Mouse (Mus musculus) left cerebral cortex, postnatal 4 days (tissue): ENCODE results near the gene Bpifa6. TPM values are rescaled to one million over a fixed set of nuclear protein-coding genes. Genes with fewer than 3 reads are reported as not detected.

Source experiments
- DNase-seq: peaks from one replicate; pipeline ENCODE4 v3.0.0-alpha.2; 2022
- intact Hi-C: fragments of 180-260 bp; cut with DNase I; formaldehyde crosslinking; loops from one replicate; pipeline ENCODE4 v1.15.1; 2025
- total RNA-seq, 2 experiments: library from RNA; stranded (reverse); gene quantifications; 2 replicates each; pipeline ENCODE4 v1.2.3; 2021

Bpifa6 gene
- not detected for total RNA-seq

GRCm38 (mm10) chr2:153974582-153974981 lies at the start of gene Bpifa6:
Gene Bpifa6, plus strand, starts transcription at chr2:153974945.
- intact Hi-C loops = no loop called here
- no peak for DNase-seq

GRCm38 (mm10) chr2:153929871-153930413 lies 44.8 kb upstream of the Bpifa6 start:
- intact Hi-C loops = no loop called here

GRCm38 (mm10) chr2:153931125-153931524 lies 43.6 kb upstream of the Bpifa6 start:
- DNase-seq = no peak
- intact Hi-C loops = no loop called here

More at GRCm38 (mm10) chr2:153929871-153930413, 44.8 kb upstream of the Bpifa6 start:
- peak; percentile 73 for DNase-seq

GRCm38 (mm10) chr2:153933311-153933710 lies 41.4 kb upstream of the Bpifa6 start:
- peak; percentile 44 for DNase-seq
- intact Hi-C loops = no loop called here

- intact Hi-C loops = no loop called here
- no peak for DNase-seq
These were observed 39.4 kb upstream of the Bpifa6 start for GRCm38 (mm10) chr2:153935348-153935747.

GRCm38 (mm10) chr2:153937843-153938242 lies 36.9 kb upstream of the Bpifa6 start, which contains the start of gene Bpifb4:
Gene Bpifb4, plus strand, starts transcription at chr2:153938212.
- intact Hi-C loops = no loop called here
- DNase-seq = no peak

GRCm38 (mm10) chr2:153943537-153943936 lies 31.2 kb upstream of the Bpifa6 start:
- peak; percentile 69 for DNase-seq
- intact Hi-C loops = no loop called here

- DNase-seq = no peak
- intact Hi-C loops = no loop called here
These were observed 30.2 kb upstream of the Bpifa6 start for GRCm38 (mm10) chr2:153944567-153944966.

GRCm38 (mm10) chr2:153952897-153953296 lies 21.8 kb upstream of the Bpifa6 start:
- intact Hi-C loops = loop anchor here (5.0 kb wide), 1 partner anchor 281 kb away; no protein-coding TSS in a partner anchor
- peak; percentile 69 for DNase-seq

- intact Hi-C loops = loop anchor here (5.0 kb wide), 1 partner anchor 282 kb away; no protein-coding TSS in a partner anchor
- peak; percentile 61 for DNase-seq
These were observed 20.9 kb upstream of the Bpifa6 start for GRCm38 (mm10) chr2:153953836-153954235.

- intact Hi-C loops = no loop called here
- DNase-seq = no peak
These were observed 11.9 kb upstream of the Bpifa6 start for GRCm38 (mm10) chr2:153962821-153963331.

GRCm38 (mm10) chr2:153963334-153963733 lies 11.4 kb upstream of the Bpifa6 start:
- DNase-seq = peak; percentile 79
- intact Hi-C loops = no loop called here

- no peak for DNase-seq
- intact Hi-C loops = no loop called here
These were observed 4.5 kb upstream of the Bpifa6 start for GRCm38 (mm10) chr2:153970221-153970620.

- DNase-seq = peak; percentile 87
- intact Hi-C loops = no loop called here
These were observed 21.0 kb downstream of the Bpifa6 start for GRCm38 (mm10) chr2:153995770-153996169.

- intact Hi-C loops = no loop called here
- DNase-seq = no peak
These were observed 25.8 kb downstream of the Bpifa6 start for GRCm38 (mm10) chr2:154000501-154000900.

- no peak for DNase-seq
- intact Hi-C loops = no loop called here
These were observed 26.3 kb downstream of the Bpifa6 start for GRCm38 (mm10) chr2:154001056-154001455.

- intact Hi-C loops = no loop called here
- DNase-seq = no peak
These were observed 29.7 kb downstream of the Bpifa6 start for GRCm38 (mm10) chr2:154004456-154004855.

GRCm38 (mm10) chr2:154005094-154005493 lies 30.3 kb downstream of the Bpifa6 start:
- DNase-seq = no peak
- intact Hi-C loops = no loop called here

GRCm38 (mm10) chr2:154005734-154006133 lies 31.0 kb downstream of the Bpifa6 start:
- intact Hi-C loops = no loop called here
- DNase-seq = no peak

- intact Hi-C loops = no loop called here
- DNase-seq = peak; percentile 15
These were observed 31.6 kb downstream of the Bpifa6 start for GRCm38 (mm10) chr2:154006331-154006730.

- intact Hi-C loops = no loop called here
- DNase-seq = no peak
These were observed 32.6 kb downstream of the Bpifa6 start for GRCm38 (mm10) chr2:154007381-154007780.

GRCm38 (mm10) chr2:154007965-154008364 lies 33.2 kb downstream of the Bpifa6 start, which contains the start of gene Bpifa2:
Gene Bpifa2, plus strand, starts transcription at chr2:154008265.
- DNase-seq = no peak
- intact Hi-C loops = no loop called here

- no peak for DNase-seq
- intact Hi-C loops = no loop called here
These were observed 43.2 kb downstream of the Bpifa6 start for GRCm38 (mm10) chr2:154017990-154018389.
